Mouse (Mus musculus): ENCODE measurements at regions not wholly inside any gene's neighbourhood (a gene's known extent, or its start where the extent isn't known, plus 50 kb on each side); places are given as distances from the start of the nearest gene placed in this dataset.

GRCm38 (mm10) chr3:39612408-39612807 is 725.7 kb downstream of the Fat4 start:
- TF ChIP-seq POLR2A (IDR thresholded peaks at IDR 0.05; ENCODE audit: borderline replicate concordance, low read depth, low read length) (no peak), CTCF (IDR thresholded peaks at IDR 0.05; ENCODE audit: low read depth, low read length) (no peak)
